Mouse (Mus musculus): Measurements from ENCODE around the gene Tmem54. TPM values are rescaled to one million over a fixed set of nuclear protein-coding genes. Genes with fewer than 3 reads are reported as not detected.
A peak's percentile ranks its signal among the peaks of the same experiment; 100 is the strongest.

The Tmem54 gene
- polyA plus RNA-seq, 1 experiment from 2014 or later = 363 TPM

- no peaks in the 10 kb centered on the region for H3K9me3 ChIP-seq (ENCODE audit: control insufficient read depth)
- H3K27ac ChIP-seq (ENCODE audit: low read depth, low read length) = peak overlapping the region; percentile 91
- 65% methylated on average over 7 of the region's 7 CpGs for WGBS
- TF ChIP-seq CTCF (IDR thresholded peaks at IDR 0.05; ENCODE audit: low read depth) = no peak
- no peak for ATAC-seq
- no peak overlapping the region for H3K9ac ChIP-seq (ENCODE audit: low read depth, low read length)
- H3K4me3 ChIP-seq (ENCODE audit: low read depth, low read length) = 0 out of 2 replicates have a peak overlapping the region, but pooled peaks have one; percentile 3
- H3K4me2 ChIP-seq (replicated peaks; ENCODE audit: low read depth) = peak overlapping the region; percentile 71
- peaks cover 13% of the 10 kb centered on the region; the same call in 1 of the 2 replicates for H3K36me3 ChIP-seq (ENCODE audit: control insufficient read depth, insufficient read depth)
- H3K27me3 ChIP-seq (replicated peaks; ENCODE audit: control insufficient read depth, insufficient read depth, low read length) = no peaks in the 10 kb centered on the region
- H3K4me1 ChIP-seq (replicated peaks; ENCODE audit: control insufficient read depth, insufficient read depth, low read length) = peaks cover 5% of the 10 kb centered on the region; the same call in 1 of the 2 replicates
Observed at GRCm38 (mm10) chr4:129108624-129109023, 3.3 kb downstream of the Tmem54 start.

GRCm38 (mm10) chr4:129110804-129111203, 5.5 kb downstream of the Tmem54 start:
- Histone ChIP-seq H3K4me2 (replicated peaks; ENCODE audit: low read depth) (no peak overlapping the region; the same call in 1 of the 2 replicates), H3K27ac (ENCODE audit: low read depth, low read length) (peak overlapping the region; percentile 91), H3K9me3 (ENCODE audit: control insufficient read depth) (no peaks in the 10 kb centered on the region), H3K9ac (ENCODE audit: low read depth, low read length) (no peak overlapping the region), H3K27me3 (replicated peaks; ENCODE audit: control insufficient read depth, insufficient read depth, low read length) (no peaks in the 10 kb centered on the region), H3K4me3 (ENCODE audit: low read depth, low read length) (no peak overlapping the region), H3K4me1 (replicated peaks; ENCODE audit: control insufficient read depth, insufficient read depth, low read length) (peaks cover 5% of the 10 kb centered on the region; the same call in 1 of the 2 replicates), H3K36me3 (ENCODE audit: control insufficient read depth, insufficient read depth) (peaks cover 13% of the 10 kb centered on the region; the same call in 1 of the 2 replicates)
- TF ChIP-seq CTCF (IDR thresholded peaks at IDR 0.05; ENCODE audit: low read depth) = no peak
- WGBS = 60% methylated on average over 6 of the region's 6 CpGs
- ATAC-seq = peak; percentile 69

GRCm38 (mm10) chr4:129111350-129111749, 6.0 kb downstream of the Tmem54 start:
- Histone ChIP-seq H3K9me3 (ENCODE audit: control insufficient read depth) (no peaks in the 10 kb centered on the region), H3K27ac (ENCODE audit: low read depth, low read length) (peak overlapping the region; percentile 91), H3K36me3 (ENCODE audit: control insufficient read depth, insufficient read depth) (peaks cover 13% of the 10 kb centered on the region; the same call in 1 of the 2 replicates), H3K27me3 (replicated peaks; ENCODE audit: control insufficient read depth, insufficient read depth, low read length) (no peaks in the 10 kb centered on the region), H3K4me2 (replicated peaks; ENCODE audit: low read depth) (no peak overlapping the region), H3K9ac (ENCODE audit: low read depth, low read length) (no peak overlapping the region), H3K4me3 (ENCODE audit: low read depth, low read length) (no peak overlapping the region), H3K4me1 (replicated peaks; ENCODE audit: control insufficient read depth, insufficient read depth, low read length) (peaks cover 5% of the 10 kb centered on the region; the same call in 1 of the 2 replicates)
- peak; percentile 84 for TF ChIP-seq CTCF (IDR thresholded peaks at IDR 0.05; ENCODE audit: low read depth)
- ATAC-seq = peak; percentile 49
- WGBS = 45% methylated on average over 11 of the region's 11 CpGs

GRCm38 (mm10) chr4:129112231-129112630, 6.9 kb downstream of the Tmem54 start:
- peaks cover 5% of the 10 kb centered on the region; the same call in 1 of the 2 replicates for H3K4me1 ChIP-seq (replicated peaks; ENCODE audit: control insufficient read depth, insufficient read depth, low read length)
- no peak overlapping the region for H3K4me2 ChIP-seq (replicated peaks; ENCODE audit: low read depth)
- H3K27me3 ChIP-seq (replicated peaks; ENCODE audit: control insufficient read depth, insufficient read depth, low read length) = no peaks in the 10 kb centered on the region
- H3K36me3 ChIP-seq (ENCODE audit: control insufficient read depth, insufficient read depth) = peaks cover 13% of the 10 kb centered on the region; the same call in 1 of the 2 replicates
- H3K4me3 ChIP-seq (ENCODE audit: low read depth, low read length) = no peak overlapping the region
- H3K9ac ChIP-seq (ENCODE audit: low read depth, low read length) = no peak overlapping the region
- ATAC-seq = no peak
- 43% methylated on average over 11 of the region's 13 CpGs for WGBS
- no peaks in the 10 kb centered on the region for H3K9me3 ChIP-seq (ENCODE audit: control insufficient read depth)
- no peak for TF ChIP-seq CTCF (IDR thresholded peaks at IDR 0.05; ENCODE audit: low read depth)
- no peak overlapping the region for H3K27ac ChIP-seq (ENCODE audit: low read depth, low read length)

- no peak overlapping the region for H3K9ac ChIP-seq (ENCODE audit: low read depth, low read length)
- H3K9me3 ChIP-seq (ENCODE audit: control insufficient read depth) = no peaks in the 10 kb centered on the region
- no peak overlapping the region for H3K4me3 ChIP-seq (ENCODE audit: low read depth, low read length)
- H3K27me3 ChIP-seq (replicated peaks; ENCODE audit: control insufficient read depth, insufficient read depth, low read length) = no peaks in the 10 kb centered on the region
- ATAC-seq = peak; percentile 64
- H3K27ac ChIP-seq (ENCODE audit: low read depth, low read length) = no peak overlapping the region; the same call in 1 of the 2 replicates
- H3K36me3 ChIP-seq (ENCODE audit: control insufficient read depth, insufficient read depth) = peaks cover 13% of the 10 kb centered on the region; the same call in 1 of the 2 replicates
- H3K4me2 ChIP-seq (replicated peaks; ENCODE audit: low read depth) = no peak overlapping the region; the same call in 1 of the 2 replicates
- TF ChIP-seq CTCF (IDR thresholded peaks at IDR 0.05; ENCODE audit: low read depth) = peak; percentile 100
- H3K4me1 ChIP-seq (replicated peaks; ENCODE audit: control insufficient read depth, insufficient read depth, low read length) = peaks cover 5% of the 10 kb centered on the region; the same call in 1 of the 2 replicates
- 39% methylated on average over 28 of the region's 28 CpGs for WGBS
Observed at GRCm38 (mm10) chr4:129113083-129113988, 8.0 kb downstream of the Tmem54 start.

- no peak for ATAC-seq
- H3K4me1 ChIP-seq (replicated peaks; ENCODE audit: control insufficient read depth, insufficient read depth, low read length) = peaks cover 5% of the 10 kb centered on the region; the same call in 1 of the 2 replicates
- 89% methylated on average over 8 of the region's 8 CpGs for WGBS
- no peak overlapping the region for H3K4me3 ChIP-seq (ENCODE audit: low read depth, low read length)
- H3K36me3 ChIP-seq (ENCODE audit: control insufficient read depth, insufficient read depth) = peaks cover 6% of the 10 kb centered on the region; the same call in 1 of the 2 replicates
- TF ChIP-seq CTCF (IDR thresholded peaks at IDR 0.05; ENCODE audit: low read depth) = no peak
- H3K4me2 ChIP-seq (replicated peaks; ENCODE audit: low read depth) = no peak overlapping the region
- peaks cover 20% of the 10 kb centered on the region for H3K27me3 ChIP-seq (replicated peaks; ENCODE audit: control insufficient read depth, insufficient read depth, low read length)
- no peak overlapping the region for H3K9ac ChIP-seq (ENCODE audit: low read depth, low read length)
- H3K9me3 ChIP-seq (ENCODE audit: control insufficient read depth) = no peaks in the 10 kb centered on the region
- H3K27ac ChIP-seq (ENCODE audit: low read depth, low read length) = no peak overlapping the region
Observed at GRCm38 (mm10) chr4:129116703-129117102, 11.4 kb downstream of the Tmem54 start.
